8 mouse cellular contexts compared by ENCODE assay signal in genomic region chr9:8964512-8965133, GRCm38 (mm10). TPM values are rescaled to one million over a fixed set of nuclear protein-coding genes. Genes with fewer than 3 reads are reported as not detected.
DNase-seq lines count a peak whose midpoint lies in the region; ATAC-seq and TF ChIP-seq lines count a peak whose summit lies in the region.

No protein-coding gene starts in this region.

- H3K9me3 ChIP-seq in hindbrain, embryonic 10.5 days: no peaks in the 10 kb centered on the region
- no peaks in the 10 kb centered on the region for H3K9me3 ChIP-seq in hindbrain, embryonic 13.5 days
- no peaks in the 10 kb centered on the region for H3K9me3 ChIP-seq in E14TG2a.4 (ENCODE audit: low read length)
- H3K9me3 ChIP-seq in forebrain, embryonic 14.5 days (replicated peaks; ENCODE audit: control insufficient read depth, low read length): no peaks in the 10 kb centered on the region
- H3K9me3 ChIP-seq in neural tube, embryonic 14.5 days (ENCODE audit: control insufficient read depth, low read length): no peaks in the 10 kb centered on the region

- ATAC-seq in hindbrain, embryonic 13.5 days (ENCODE audit: low FRiP score): no peak
- peak; percentile 62; the same call in 1 of the 2 replicates for ATAC-seq in forebrain, embryonic 14.5 days
- peak; percentile 54; the same call in 1 of the 2 replicates for ATAC-seq in neural tube, embryonic 14.5 days (ENCODE audit: low read depth)

- no peaks in the 10 kb centered on the region for H3K36me3 ChIP-seq in hindbrain, embryonic 10.5 days
- peaks cover 7% of the 10 kb centered on the region; the same call in 1 of the 2 replicates for H3K36me3 ChIP-seq in hindbrain, embryonic 13.5 days
- H3K36me3 ChIP-seq in E14TG2a.4 (ENCODE audit: insufficient read depth, low read length): no peaks in the 10 kb centered on the region
- H3K36me3 ChIP-seq in forebrain, embryonic 14.5 days (ENCODE audit: control insufficient read depth, insufficient read depth, low read length): no peaks in the 10 kb centered on the region
- H3K36me3 ChIP-seq in neural tube, embryonic 14.5 days (ENCODE audit: control insufficient read depth, insufficient read depth, low read length): no peaks in the 10 kb centered on the region

- H3K4me3 ChIP-seq in hindbrain, embryonic 10.5 days: no peak overlapping the region
- H3K4me3 ChIP-seq in hindbrain, embryonic 13.5 days: no peak overlapping the region
- no peak overlapping the region for H3K4me3 ChIP-seq in E14TG2a.4 (replicated peaks; ENCODE audit: low read length)
- no peak overlapping the region for H3K4me3 ChIP-seq in forebrain, embryonic 14.5 days (ENCODE audit: low read depth, low read length)
- no peak overlapping the region for H3K4me3 ChIP-seq in neural tube, embryonic 14.5 days (ENCODE audit: low read depth, low read length)

- no peak overlapping the region for H3K9ac ChIP-seq in hindbrain, embryonic 13.5 days
- no peak overlapping the region for H3K9ac ChIP-seq in forebrain, embryonic 14.5 days (ENCODE audit: low read length)
- no peak overlapping the region for H3K9ac ChIP-seq in neural tube, embryonic 14.5 days (replicated peaks; ENCODE audit: low read depth, low read length)

- TF ChIP-seq CTCF in E14TG2a.4 (conservative IDR thresholded peaks at IDR 0.05; ENCODE audit: low read length): peak; percentile 60
- TF ChIP-seq CTCF in brain, embryonic 14.5 days (IDR thresholded peaks at IDR 0.05; ENCODE audit: borderline replicate concordance, extremely low read depth, insufficient read depth, insufficient read length): peak; percentile 63; the same call in 1 of the 2 replicates

- no peak overlapping the region for H3K4me2 ChIP-seq in hindbrain, embryonic 13.5 days
- no peak overlapping the region for H3K4me2 ChIP-seq in forebrain, embryonic 14.5 days (ENCODE audit: low read length)
- H3K4me2 ChIP-seq in neural tube, embryonic 14.5 days (ENCODE audit: low read depth, low read length): no peak overlapping the region

- no peaks in the 10 kb centered on the region for H3K27me3 ChIP-seq in hindbrain, embryonic 10.5 days (ENCODE audit: insufficient read depth, poor library complexity, severe bottlenecking)
- H3K27me3 ChIP-seq in hindbrain, embryonic 13.5 days: no peaks in the 10 kb centered on the region
- H3K27me3 ChIP-seq in E14TG2a.4 (ENCODE audit: insufficient read depth, low read length): no peaks in the 10 kb centered on the region
- H3K27me3 ChIP-seq in forebrain, embryonic 14.5 days (replicated peaks; ENCODE audit: control insufficient read depth, insufficient read depth, low read length): no peaks in the 10 kb centered on the region
- no peaks in the 10 kb centered on the region for H3K27me3 ChIP-seq in neural tube, embryonic 14.5 days (ENCODE audit: control insufficient read depth, insufficient read depth, low read length)

- H3K4me1 ChIP-seq in hindbrain, embryonic 10.5 days (replicated peaks): no peaks in the 10 kb centered on the region
- H3K4me1 ChIP-seq in hindbrain, embryonic 13.5 days (replicated peaks): no peaks in the 10 kb centered on the region
- H3K4me1 ChIP-seq in E14TG2a.4 (replicated peaks; ENCODE audit: low read depth, low read length): no peaks in the 10 kb centered on the region
- H3K4me1 ChIP-seq in forebrain, embryonic 14.5 days (ENCODE audit: control insufficient read depth, insufficient read depth, low read length): no peaks in the 10 kb centered on the region
- H3K4me1 ChIP-seq in neural tube, embryonic 14.5 days (ENCODE audit: control insufficient read depth, insufficient read depth, low read length): no peaks in the 10 kb centered on the region

- TF ChIP-seq POLR2A in brain, embryonic 14.5 days (IDR thresholded peaks at IDR 0.05; ENCODE audit: borderline replicate concordance, extremely low read depth, insufficient read depth, insufficient read length, poor library complexity, severe bottlenecking): no peak

- no peak overlapping the region for H3K27ac ChIP-seq in hindbrain, embryonic 10.5 days
- H3K27ac ChIP-seq in hindbrain, embryonic 13.5 days: no peak overlapping the region
- no peak overlapping the region for H3K27ac ChIP-seq in forebrain, embryonic 14.5 days (ENCODE audit: low read depth, low read length)
- H3K27ac ChIP-seq in neural tube, embryonic 14.5 days (ENCODE audit: low read depth, low read length): no peak overlapping the region

- 67% methylated on average over 8 of the region's 8 CpGs for WGBS in hindbrain, embryonic 10.5 days
- WGBS in hindbrain, embryonic 13.5 days: 66% methylated on average over 8 of the region's 8 CpGs
- 73% methylated on average over 8 of the region's 8 CpGs for WGBS in forebrain, embryonic 14.5 days
- WGBS in neural tube, embryonic 14.5 days: 71% methylated on average over 8 of the region's 8 CpGs

- peak; percentile 39 for DNase-seq in hindbrain, embryonic 10.5 days (ENCODE audit: low spot score)
- DNase-seq in brain, embryonic 14.5 days (ENCODE audit: low read depth): peak; percentile 63
- peak; percentile 59 for DNase-seq in forebrain, embryonic 14.5 days (ENCODE audit: low spot score)
- peak; percentile 13 for DNase-seq in layer of hippocampus, adult 9-11 months
- no peak for DNase-seq in MN1 (ENCODE audit: low spot score)

RNA-seq across cellular contexts. Expression of gene Gm16485, which starts 7.0 kb away (rescaled TPM):
- polyA plus RNA-seq in hindbrain, embryonic 10.5 days (2016; fragmentation: Nextera tagmentation; extraction: Ambion mirVana): 0.06 TPM in 1 of 2 replicates, not detected in the other
- 0.25 and 0.30 TPM in 2 replicates for polyA plus RNA-seq in hindbrain, embryonic 13.5 days (2015; fragmentation: Nextera tagmentation; extraction: Ambion mirVana)
- polyA plus RNA-seq in brain, embryonic 14.5 days (2012; rRNA removed): 0.57 and 1.00 TPM in 2 replicates
- polyA plus RNA-seq in forebrain, embryonic 14.5 days (2014; fragmentation: Nextera tagmentation; extraction: Ambion mirVana): 0.14 TPM in 1 of 2 replicates, not detected in the other
- 0.50 and 1.1 TPM in 2 replicates for polyA plus RNA-seq in neural tube, embryonic 14.5 days (2014; fragmentation: Nextera tagmentation; extraction: Ambion mirVana)
